8 mouse cellular contexts compared by ENCODE assay signal in genomic region chr11:78344328-78344889, GRCm38 (mm10). TPM values are rescaled to one million over a fixed set of nuclear protein-coding genes. Genes with fewer than 3 reads are reported as not detected.
DNase-seq lines count a peak whose midpoint lies in the region; ATAC-seq and TF ChIP-seq lines count a peak whose summit lies in the region.

No protein-coding gene starts in this region.

- no peaks in the 10 kb centered on the region for H3K27me3 ChIP-seq in cerebellum, adult 2 months (ENCODE audit: control insufficient read depth, insufficient read depth, low read length)
- H3K27me3 ChIP-seq in forebrain, embryonic 12.5 days, result no peaks in the 10 kb centered on the region
- H3K27me3 ChIP-seq in liver, embryonic 14.5 days (ENCODE audit: control insufficient read depth, insufficient read depth, low read length), result no peaks in the 10 kb centered on the region

- TF ChIP-seq POLR2A in cerebellum, adult 2 months (IDR thresholded peaks at IDR 0.05; ENCODE audit: borderline replicate concordance, insufficient read depth, low read length), result no peak

- TF ChIP-seq EP300 in liver, embryonic 14.5 days (IDR thresholded peaks at IDR 0.05; ENCODE audit: low read depth), result peak; percentile 58

- H3K4me1 ChIP-seq in cerebellum, adult 2 months (ENCODE audit: control insufficient read depth, insufficient read depth, low read length), result peaks cover 7% of the 10 kb centered on the region; the same call in 1 of the 2 replicates
- peaks cover 40% of the 10 kb centered on the region for H3K4me1 ChIP-seq in forebrain, embryonic 12.5 days
- peaks cover 28 to 35% of the 10 kb centered on the region in 2 experiments for H3K4me1 ChIP-seq in liver, embryonic 14.5 days (replicated peaks; ENCODE audit: control insufficient read depth in 2 of 2, insufficient read depth in 2 of 2, low read length in 1 of 2)

- peak overlapping the region; percentile 96 for H3K9ac ChIP-seq in forebrain, embryonic 12.5 days
- peak overlapping the region; percentile 84 for H3K9ac ChIP-seq in liver, embryonic 14.5 days (replicated peaks)

- peaks cover 33% of the 10 kb centered on the region for H3K36me3 ChIP-seq in forebrain, embryonic 12.5 days (replicated peaks)
- H3K36me3 ChIP-seq in liver, embryonic 14.5 days (replicated peaks; ENCODE audit: control insufficient read depth, insufficient read depth, low read depth), result peaks cover 2% of the 10 kb centered on the region; the same call in 1 of the 2 replicates

- WGBS in cerebellum, adult 2 months, result 68% methylated on average over 6 of the region's 6 CpGs
- 86% methylated on average over 6 of the region's 6 CpGs for WGBS in forebrain, embryonic 12.5 days
- WGBS in liver, embryonic 14.5 days (ENCODE audit: insufficient replicate concordance), result 25% methylated on average over 6 of the region's 6 CpGs

- ATAC-seq in cerebellum, adult (ENCODE audit: insufficient number of reproducible peaks, low FRiP score, low TSS enrichment), result no peak
- no peak for ATAC-seq in forebrain, embryonic 12.5 days (ENCODE audit: low FRiP score)
- peak; percentile 85 for ATAC-seq in liver, embryonic 14.5 days (ENCODE audit: insufficient read depth)

- no peak for DNase-seq in cerebellum, adult 2 months
- peak; percentile 52 for DNase-seq in 3T3-L1 (ENCODE audit: low read depth, low spot score)
- peak in 2 of 3 experiments; percentile 63 to 64 for DNase-seq in liver, embryonic 14.5 days (ENCODE audit: low read depth in 3 of 3, low spot score in 3 of 3)
- DNase-seq in right cerebral cortex, postnatal 36 days (ENCODE audit: low spot score in 2 of 2), result no peak
- DNase-seq in adrenal gland, adult (ENCODE audit: inconsistent age in 2 of 2, low spot score in 1 of 2), result no peak
- DNase-seq in embryo, embryonic 10.5 days (ENCODE audit: low spot score), result no peak

- TF ChIP-seq CTCF in cerebellum, adult 2 months (IDR thresholded peaks at IDR 0.05; ENCODE audit: borderline replicate concordance, insufficient read depth, low read depth, low read length), result no peak
- TF ChIP-seq CTCF in liver, embryonic 14.5 days (IDR thresholded peaks at IDR 0.05; ENCODE audit: low read depth), result no peak

- no peaks in the 10 kb centered on the region for H3K9me3 ChIP-seq in forebrain, embryonic 12.5 days
- no peaks in the 10 kb centered on the region for H3K9me3 ChIP-seq in liver, embryonic 14.5 days (ENCODE audit: control insufficient read depth, low read length)

- H3K4me3 ChIP-seq in cerebellum, adult 2 months (replicated peaks; ENCODE audit: insufficient read depth, low read depth, low read length), result peak overlapping the region; percentile 57
- H3K4me3 ChIP-seq in forebrain, embryonic 12.5 days (replicated peaks), result peak overlapping the region; percentile 88
- peak overlapping the region; percentile 56 to 82 for H3K4me3 ChIP-seq in liver, embryonic 14.5 days (ENCODE audit: insufficient read depth in 1 of 2, low read depth in 2 of 2, low read length in 2 of 2)

- peak overlapping the region; percentile 76 for H3K4me2 ChIP-seq in forebrain, embryonic 12.5 days
- peak overlapping the region; percentile 97 for H3K4me2 ChIP-seq in liver, embryonic 14.5 days (ENCODE audit: low read depth)

- no peak overlapping the region for H3K27ac ChIP-seq in cerebellum, adult 2 months (ENCODE audit: insufficient read depth, low read length)
- H3K27ac ChIP-seq in forebrain, embryonic 12.5 days, result peak overlapping the region; percentile 89
- peak overlapping the region; percentile 88 for H3K27ac ChIP-seq in liver, embryonic 14.5 days

RNA-seq across cellular contexts. Expression of gene Unc119, which starts 1.1 kb away (rescaled TPM):
- 72.2 and 75.2 TPM in 2 replicates for polyA plus RNA-seq in cerebellum, adult 2 months (2012; rRNA removed)
- 75.6 and 76.5 TPM in 2 replicates for polyA plus RNA-seq in forebrain, embryonic 12.5 days (2016; fragmentation: Nextera tagmentation; extraction: Ambion mirVana)
- 33.5 and 40.3 TPM in 2 replicates for polyA plus RNA-seq in liver, embryonic 14.5 days (2012; rRNA removed)
- 20.9 and 25.2 TPM in 2 replicates for polyA plus RNA-seq in liver, embryonic 14.5 days (2014; fragmentation: Nextera tagmentation; extraction: Ambion mirVana)

RNA-seq across cellular contexts. Expression of gene Pigs, which starts 16.2 kb away (rescaled TPM):
- 94.2 and 98.6 TPM in 2 replicates for polyA plus RNA-seq in cerebellum, adult 2 months (2012; rRNA removed)
- 58.8 and 62.5 TPM in 2 replicates for polyA plus RNA-seq in forebrain, embryonic 12.5 days (2016; fragmentation: Nextera tagmentation; extraction: Ambion mirVana)
- 19.6 and 22.0 TPM in 2 replicates for polyA plus RNA-seq in liver, embryonic 14.5 days (2012; rRNA removed)
- 23.5 and 26.1 TPM in 2 replicates for polyA plus RNA-seq in liver, embryonic 14.5 days (2014; fragmentation: Nextera tagmentation; extraction: Ambion mirVana)

RNA-seq across cellular contexts. Expression of gene Aldoc, which starts 21.6 kb away (rescaled TPM):
- 2,621 and 2,670 TPM in 2 replicates for polyA plus RNA-seq in cerebellum, adult 2 months (2012; rRNA removed)
- 26.9 and 31.6 TPM in 2 replicates for polyA plus RNA-seq in forebrain, embryonic 12.5 days (2016; fragmentation: Nextera tagmentation; extraction: Ambion mirVana)
- polyA plus RNA-seq in liver, embryonic 14.5 days (2012; rRNA removed), result 4.2 TPM in 2 replicates
- 6.0 and 6.6 TPM in 2 replicates for polyA plus RNA-seq in liver, embryonic 14.5 days (2014; fragmentation: Nextera tagmentation; extraction: Ambion mirVana)

RNA-seq across cellular contexts. Expression of gene Foxn1, which starts 41.9 kb away (rescaled TPM):
- not detected in 2 replicates for polyA plus RNA-seq in cerebellum, adult 2 months (2012; rRNA removed)
- polyA plus RNA-seq in forebrain, embryonic 12.5 days (2016; fragmentation: Nextera tagmentation; extraction: Ambion mirVana), result 0.06 TPM in 1 of 2 replicates, not detected in the other
- not detected in 2 replicates for polyA plus RNA-seq in liver, embryonic 14.5 days (2012; rRNA removed)
- polyA plus RNA-seq in liver, embryonic 14.5 days (2014; fragmentation: Nextera tagmentation; extraction: Ambion mirVana), result not detected in 2 replicates

RNA-seq across cellular contexts. Expression of gene Spag5, which starts 43.1 kb away (rescaled TPM):
- polyA plus RNA-seq in cerebellum, adult 2 months (2012; rRNA removed), result 17.6 and 19.0 TPM in 2 replicates
- polyA plus RNA-seq in forebrain, embryonic 12.5 days (2016; fragmentation: Nextera tagmentation; extraction: Ambion mirVana), result 63.0 and 64.7 TPM in 2 replicates
- 27.8 and 39.7 TPM in 2 replicates for polyA plus RNA-seq in liver, embryonic 14.5 days (2012; rRNA removed)
- polyA plus RNA-seq in liver, embryonic 14.5 days (2014; fragmentation: Nextera tagmentation; extraction: Ambion mirVana), result 27.6 and 31.5 TPM in 2 replicates

Comparison
In these comparisons a context has a peak if more than half of its experiments do, and no peak if none do; other contexts are left out.
1. DNase-seq: peak in 3T3-L1 (single experiment) and liver, embryonic 14.5 days (2 of 3); none in cerebellum, adult 2 months (0 of 2), right cerebral cortex, postnatal 36 days (0 of 2), adrenal gland, adult (0 of 2) and embryo, embryonic 10.5 days (single experiment).
2. RNA of gene Aldoc, which starts 21.6 kb away (polyA plus RNA-seq): 2,621 to 2,670 TPM in cerebellum, adult 2 months; 26.9 to 31.6 TPM in forebrain, embryonic 12.5 days and 4.2 to 6.6 TPM in liver, embryonic 14.5 days; every median in the first group is over 10 times any median in the second.
3. Peak in every context shown above with its lines, with median percentiles within 50 percentile points of each other: H3K4me3 ChIP-seq.